Mouse (Mus musculus) C2C12 (cell line): ENCODE measurements around the gene Lamb2. TPM values are rescaled to one million over a fixed set of nuclear protein-coding genes. Genes with fewer than 3 reads are reported as not detected.

ENCODE experiments used
- H3K27me3 ChIP-seq: one replicate; pipeline ENCODE4 v1.6.1; 2011; ENCODE audit not compliant: control insufficient read depth, insufficient read depth, insufficient read length
- H3K36me3 ChIP-seq: one replicate; pipeline ENCODE4 v1.6.1; 2011; ENCODE audit not compliant: control insufficient read depth, insufficient read depth
- H3K4me3 ChIP-seq: one replicate; pipeline ENCODE4 v1.5.1; 2011; ENCODE audit warnings: mild to moderate bottlenecking, control low read depth; ENCODE audit not compliant: poor library complexity, insufficient read depth, severe bottlenecking
- H3K79me2 ChIP-seq: one replicate; pipeline ENCODE4 v1.6.1; 2011; ENCODE audit not compliant: control insufficient read depth, insufficient read depth
- H3K79me3 ChIP-seq: one replicate; pipeline ENCODE4 v1.6.1; 2011; ENCODE audit warnings: low read depth, control low read depth
- H3ac ChIP-seq: one replicate; pipeline ENCODE3; 2011; ENCODE audit warnings: low read depth; ENCODE audit not compliant: control insufficient read depth, insufficient read length
- CEBPB ChIP-seq: IDR thresholded peaks from one replicate; pipeline ENCODE4 v1.6.1; 2011; ENCODE audit warnings: low read depth, mild to moderate bottlenecking, control low read depth, moderate library complexity
- CTCF ChIP-seq: IDR thresholded peaks from one replicate; pipeline ENCODE4 v1.5.1; 2011; ENCODE audit not compliant: control insufficient read depth, insufficient read depth, insufficient read length
- FOSL1 ChIP-seq: IDR thresholded peaks from one replicate; pipeline ENCODE4 v1.8.0; 2011; ENCODE audit warnings: mild to moderate bottlenecking, low read length; ENCODE audit not compliant: poor library complexity, insufficient read depth, severe bottlenecking
- MAX ChIP-seq: IDR thresholded peaks from one replicate; pipeline ENCODE4 v1.6.1; 2011; ENCODE audit warnings: mild to moderate bottlenecking, control low read depth
- MYOD1 ChIP-seq: IDR thresholded peaks from one replicate; pipeline ENCODE4 v1.6.1; 2011; ENCODE audit warnings: low read depth; ENCODE audit not compliant: control insufficient read depth, insufficient read length
- MYOG ChIP-seq: IDR thresholded peaks from one replicate; pipeline ENCODE4 v1.6.1; 2011; ENCODE audit not compliant: control insufficient read depth, insufficient read length; ENCODE audit errors: extremely low read depth
- USF1 ChIP-seq: IDR thresholded peaks from one replicate; pipeline ENCODE4 v1.6.1; 2011; ENCODE audit warnings: low read depth, mild to moderate bottlenecking, control low read depth, moderate library complexity
- polyA plus RNA-seq: library from polyadenylated mRNA; unstranded; fragments of >200 nt; fragmentation: generic; extraction: Trizol; gene quantifications from one replicate; pipeline ENCODE4 v1.2.1, GENCODE M21; 2012; ENCODE audit warnings: missing spikeins

Gene Lamb2
- polyA plus RNA-seq, 1 experiment = 36.3 TPM

DNA sequence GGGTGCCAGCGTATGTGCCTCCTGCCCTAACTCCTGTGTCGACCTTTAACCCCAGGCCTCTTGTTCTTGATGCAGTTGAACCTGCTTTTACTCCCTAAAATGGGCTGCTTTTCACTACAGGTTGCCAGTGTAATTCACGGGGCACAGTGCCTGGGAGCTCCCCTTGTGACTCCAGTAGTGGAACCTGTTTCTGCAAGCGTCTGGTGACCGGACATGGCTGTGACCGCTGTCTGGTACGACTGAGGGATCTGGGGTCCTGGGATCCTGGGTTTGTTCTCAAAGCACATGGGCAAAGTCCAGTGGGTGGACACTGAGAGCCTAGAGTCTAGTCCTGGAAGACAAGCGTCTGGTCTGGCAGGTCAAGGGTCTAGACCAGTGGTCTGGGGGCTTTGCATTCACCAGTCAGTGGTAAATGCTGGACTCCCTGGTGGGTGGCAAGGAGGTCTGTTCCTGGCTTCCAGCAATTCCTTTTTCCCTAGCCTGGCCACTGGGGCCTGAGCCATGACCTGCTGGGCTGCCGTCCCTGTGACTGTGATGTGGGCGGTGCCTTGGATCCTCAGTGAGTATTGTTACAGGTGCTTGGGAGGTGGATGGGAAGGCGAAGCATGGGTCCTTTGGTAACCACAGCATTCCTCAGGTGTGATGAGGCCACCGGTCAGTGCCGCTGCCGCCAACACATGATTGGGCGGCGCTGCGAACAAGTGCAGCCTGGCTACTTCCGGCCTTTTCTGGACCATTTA, 3.7 kb downstream of the Lamb2 start:
- Histone ChIP-seq H3K27me3 (no peaks in the 10 kb centered on the region), H3K4me3 (no peak overlapping the region), H3K79me2 (peaks cover 32% of the 10 kb centered on the region), H3K79me3 (peaks cover 12% of the 10 kb centered on the region), H3K36me3 (peaks cover 50% of the 10 kb centered on the region), H3ac (no peak overlapping the region)
- TF ChIP-seq CTCF = no peak
- TF ChIP-seq CEBPB = no peak
- no peak for TF ChIP-seq USF1
- TF ChIP-seq MAX = no peak
- no peak for TF ChIP-seq FOSL1
- TF ChIP-seq MYOG = no peak
- no peak for TF ChIP-seq MYOD1

DNA sequence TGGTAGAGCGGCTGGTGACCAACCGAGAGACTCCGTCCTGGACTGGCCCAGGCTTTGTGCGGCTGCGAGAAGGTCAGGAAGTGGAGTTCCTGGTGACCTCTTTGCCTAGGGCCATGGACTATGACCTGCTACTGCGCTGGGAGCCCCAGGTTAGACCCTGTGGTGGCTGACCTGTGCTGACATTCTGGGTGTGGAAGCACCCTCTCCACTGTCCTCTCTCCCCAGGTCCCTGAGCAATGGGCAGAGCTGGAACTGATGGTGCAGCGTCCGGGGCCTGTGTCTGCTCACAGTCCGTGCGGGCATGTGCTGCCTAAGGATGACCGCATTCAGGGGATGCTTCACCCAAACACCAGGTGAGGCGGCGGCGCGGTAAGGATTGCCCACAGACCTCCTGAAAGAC, 4.5 kb downstream of the Lamb2 start:
- Histone ChIP-seq H3K27me3 (no peaks in the 10 kb centered on the region), H3K79me2 (peaks cover 32% of the 10 kb centered on the region), H3K4me3 (no peak overlapping the region), H3ac (no peak overlapping the region), H3K36me3 (peaks cover 55% of the 10 kb centered on the region), H3K79me3 (peaks cover 12% of the 10 kb centered on the region)
- no peak for TF ChIP-seq MYOG

DNA sequence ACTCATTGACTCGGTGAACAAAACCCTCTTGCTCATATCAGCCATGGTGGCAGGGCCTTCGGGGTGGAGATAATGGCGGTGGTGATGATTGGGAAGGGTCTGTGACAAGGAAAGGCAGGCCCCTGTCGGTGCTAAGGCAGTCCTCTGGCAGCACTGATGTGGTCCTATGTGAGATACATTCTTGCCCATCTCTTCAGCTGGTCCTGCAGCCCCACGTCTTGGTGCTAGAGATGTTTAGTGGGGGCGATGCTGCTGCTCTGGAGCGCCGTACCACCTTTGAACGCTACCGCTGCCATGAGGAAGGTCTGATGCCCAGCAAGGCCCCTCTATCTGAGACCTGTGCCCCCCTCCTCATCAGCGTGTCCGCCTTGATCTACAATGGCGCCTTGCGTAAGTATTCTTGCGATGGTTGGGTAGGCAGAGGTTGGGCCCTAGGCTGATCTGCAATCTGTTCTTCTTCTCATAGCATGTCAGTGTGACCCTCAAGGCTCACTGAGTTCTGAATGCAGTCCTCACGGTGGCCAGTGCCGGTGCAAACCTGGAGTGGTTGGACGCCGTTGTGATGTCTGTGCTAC, 5.9 kb downstream of the Lamb2 start:
- Histone ChIP-seq H3K79me3 (peaks cover 10% of the 10 kb centered on the region), H3K27me3 (no peaks in the 10 kb centered on the region), H3K79me2 (peaks cover 24% of the 10 kb centered on the region), H3K36me3 (peaks cover 63% of the 10 kb centered on the region), H3ac (no peak overlapping the region), H3K4me3 (no peak overlapping the region)
- TF ChIP-seq USF1 = no peak

DNA sequence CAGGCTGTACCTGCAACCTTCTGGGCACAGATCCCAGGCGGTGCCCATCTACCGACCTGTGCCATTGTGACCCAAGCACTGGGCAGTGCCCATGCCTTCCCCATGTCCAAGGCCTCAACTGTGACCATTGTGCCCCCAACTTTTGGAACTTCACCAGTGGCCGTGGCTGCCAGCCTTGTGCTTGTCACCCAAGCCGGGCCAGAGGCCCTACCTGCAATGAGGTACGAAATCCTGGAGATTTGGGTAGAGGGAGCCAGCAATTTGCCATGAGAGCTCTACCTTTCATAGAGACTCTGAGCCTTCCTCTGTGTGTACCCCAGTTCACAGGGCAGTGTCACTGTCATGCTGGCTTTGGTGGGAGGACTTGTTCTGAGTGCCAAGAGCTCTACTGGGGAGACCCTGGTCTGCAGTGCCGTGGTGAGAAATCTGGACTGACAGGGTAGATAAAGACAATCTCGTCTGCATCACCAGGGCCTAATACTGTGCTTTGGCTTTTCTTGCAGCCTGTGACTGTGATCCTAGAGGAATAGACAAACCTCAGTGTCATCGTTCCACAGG, 7.5 kb downstream of the Lamb2 start:
- Histone ChIP-seq H3K27me3 (no peaks in the 10 kb centered on the region), H3K36me3 (peaks cover 53% of the 10 kb centered on the region), H3K79me3 (peaks cover 10% of the 10 kb centered on the region), H3K4me3 (no peak overlapping the region), H3K79me2 (peaks cover 20% of the 10 kb centered on the region), H3ac (no peak overlapping the region)
- TF ChIP-seq CTCF = no peak
- TF ChIP-seq USF1 = no peak
- TF ChIP-seq FOSL1 = no peak
- no peak for TF ChIP-seq MYOD1
- no peak for TF ChIP-seq MYOG
- no peak for TF ChIP-seq MAX
- TF ChIP-seq CEBPB = no peak

DNA sequence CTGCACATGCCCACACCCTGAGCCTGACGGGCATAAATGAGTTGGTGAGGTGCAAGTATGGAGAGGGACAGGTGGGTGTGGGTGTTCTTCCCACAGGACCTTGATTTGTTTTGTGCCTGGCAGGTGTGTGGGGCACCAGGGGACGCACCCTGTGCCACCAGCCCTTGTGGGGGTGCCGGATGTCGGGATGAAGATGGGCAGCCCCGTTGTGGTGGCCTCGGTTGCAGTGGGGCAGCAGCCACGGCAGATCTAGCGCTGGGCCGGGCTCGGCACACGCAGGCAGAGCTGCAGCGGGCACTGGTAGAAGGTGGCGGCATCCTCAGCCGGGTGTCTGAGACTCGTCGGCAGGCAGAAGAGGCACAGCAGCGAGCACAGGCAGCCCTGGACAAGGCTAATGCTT, 8.9 kb downstream of the Lamb2 start:
- no peak overlapping the region for H3K4me3 ChIP-seq
- H3K79me2 ChIP-seq = peaks cover 26% of the 10 kb centered on the region
- H3K36me3 ChIP-seq = peaks cover 47% of the 10 kb centered on the region
- H3ac ChIP-seq = no peak overlapping the region
- H3K27me3 ChIP-seq = no peaks in the 10 kb centered on the region
- H3K79me3 ChIP-seq = peaks cover 17% of the 10 kb centered on the region
- TF ChIP-seq CEBPB (no peak), FOSL1 (no peak), MAX (no peak), MYOG (no peak), MYOD1 (no peak), CTCF (no peak), USF1 (no peak)

DNA sequence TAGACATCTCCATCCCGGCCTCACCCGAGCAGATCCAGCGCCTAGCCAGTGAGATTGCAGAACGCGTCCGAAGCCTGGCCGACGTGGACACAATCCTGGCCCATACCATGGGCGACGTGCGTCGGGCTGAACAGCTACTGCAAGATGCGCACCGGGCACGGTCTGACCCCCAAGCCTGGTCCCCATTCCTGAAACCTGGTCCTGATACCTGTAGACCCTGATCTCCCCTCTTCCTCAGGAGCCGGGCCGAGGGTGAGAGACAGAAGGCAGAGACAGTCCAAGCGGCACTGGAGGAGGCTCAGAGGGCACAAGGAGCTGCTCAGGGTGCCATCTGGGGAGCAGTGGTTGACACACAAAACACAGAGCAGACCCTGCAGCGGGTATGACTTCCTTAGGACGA, 9.7 kb downstream of the Lamb2 start:
- H3K27me3 ChIP-seq = no peaks in the 10 kb centered on the region
- no peak overlapping the region for H3K4me3 ChIP-seq
- H3K79me2 ChIP-seq = peaks cover 32% of the 10 kb centered on the region
- H3ac ChIP-seq = no peak overlapping the region
- peaks cover 17% of the 10 kb centered on the region for H3K79me3 ChIP-seq
- peaks cover 52% of the 10 kb centered on the region for H3K36me3 ChIP-seq
- TF ChIP-seq FOSL1 = no peak
- TF ChIP-seq MAX = no peak
- no peak for TF ChIP-seq CTCF
- no peak for TF ChIP-seq MYOG
